Mouse (Mus musculus) heart, adult 2 months (tissue): ENCODE data around the gene Arel1.

Source experiments
- CTCF ChIP-seq: fragments of 200-600 bp; IDR thresholded peaks from 2 replicates; pipeline ENCODE4 v1.8.1; 2022; ENCODE audit warnings: antibody characterized with exemption, mild to moderate bottlenecking, moderate library complexity
- EP300 ChIP-seq: fragments of 200-500 bp; IDR thresholded peaks from 2 replicates; pipeline ENCODE4 v1.6.1; 2011; ENCODE audit warnings: low read depth, low read length, control low read depth; ENCODE audit not compliant: insufficient read depth
- POLR2A ChIP-seq: fragments of 200-500 bp; IDR thresholded peaks from 2 replicates; pipeline ENCODE4 v1.6.1; 2011; ENCODE audit warnings: mild to moderate bottlenecking, low read depth, low read length, control low read depth; ENCODE audit not compliant: insufficient read depth

DNA sequence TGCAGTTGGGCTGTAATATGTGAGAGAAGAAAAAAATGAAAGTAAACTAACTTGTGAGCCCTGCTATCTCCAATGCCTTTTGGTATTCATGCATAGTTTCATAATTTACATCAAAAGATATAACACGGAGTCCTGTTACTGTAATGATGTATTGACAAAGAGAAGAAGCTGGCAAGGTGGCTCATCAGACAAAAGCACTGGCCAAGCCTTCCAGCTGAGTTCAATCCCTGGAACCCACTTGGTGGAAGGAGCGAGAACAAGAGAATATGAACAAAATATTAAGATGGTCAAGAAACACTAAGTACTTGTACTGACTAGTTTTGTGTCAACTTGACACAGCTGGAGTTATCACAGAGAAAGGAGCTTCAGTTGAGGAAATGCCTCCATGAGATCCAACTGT, 98.4 kb downstream of the Arel1 start:
- TF ChIP-seq POLR2A (no peak), CTCF (no peak), EP300 (no peak)
